Mouse (Mus musculus) midbrain, embryonic 10.5 days (tissue): ENCODE results near the gene Rnls. TPM values are rescaled to one million over a fixed set of nuclear protein-coding genes. Genes with fewer than 3 reads are reported as not detected.

Source experiments
- DNase-seq: peaks from one replicate; pipeline ENCODE4 v3.0.0-alpha.2; 2017; ENCODE audit warnings: low spot score
- H3K27ac ChIP-seq: fragments of 300-500 bp; sonication (generic); replicated peaks from 2 replicates; pipeline ENCODE4 v1.5.1; 2016; ENCODE audit warnings: mild to moderate bottlenecking
- H3K27me3 ChIP-seq: fragments of 300-500 bp; sonication (generic); 2 replicates; pipeline ENCODE4 v1.6.1; 2016; ENCODE audit warnings: low read depth, mild to moderate bottlenecking; ENCODE audit not compliant: poor library complexity, severe bottlenecking
- H3K36me3 ChIP-seq: fragments of 300-500 bp; sonication (generic); 2 replicates; pipeline ENCODE4 v1.6.1; 2016; ENCODE audit warnings: mild to moderate bottlenecking, moderate library complexity
- H3K4me1 ChIP-seq: fragments of 300-500 bp; sonication (generic); 2 replicates; pipeline ENCODE4 v1.6.1; 2016
- H3K4me3 ChIP-seq: fragments of 300-500 bp; sonication (generic); 2 replicates; pipeline ENCODE4 v1.5.1; 2016; ENCODE audit warnings: mild to moderate bottlenecking, moderate library complexity
- H3K9me3 ChIP-seq: fragments of 300-500 bp; sonication (generic); replicated peaks from 2 replicates; pipeline ENCODE4 v1.6.1; 2016; ENCODE audit warnings: mild to moderate bottlenecking
- WGBS: fragments of 180-500 bp; shearing (Covaris S2); methylation state at CpG from one replicate; pipeline ENCODE4 v1.1.7; 2016; 5-methylcytosine and 5-hydroxymethylcytosine counted together
- polyA plus RNA-seq: library from polyadenylated mRNA; unstranded; fragments of >200 nt; fragmentation: Nextera tagmentation; extraction: Ambion mirVana; gene quantifications from 2 replicates; pipeline ENCODE4 v1.2.1, GENCODE M21; 2016

The Rnls gene
- polyA plus RNA-seq, 1 experiment from 2014 or later = 6.8 TPM

GRCm38 (mm10) chr19:33252226-33252625 lies 139.9 kb downstream of the Rnls start:
- DNase-seq = no peak
- no peaks in the 10 kb centered on the region for H3K27me3 ChIP-seq
- WGBS = 87% methylated on average over 5 of the region's 5 CpGs
- no peaks in the 10 kb centered on the region for H3K36me3 ChIP-seq
- no peaks in the 10 kb centered on the region for H3K9me3 ChIP-seq
- no peak overlapping the region for H3K27ac ChIP-seq
- no peak overlapping the region for H3K4me3 ChIP-seq
- no peaks in the 10 kb centered on the region for H3K4me1 ChIP-seq

- Histone ChIP-seq H3K36me3 (no peaks in the 10 kb centered on the region), H3K4me1 (no peaks in the 10 kb centered on the region), H3K27me3 (no peaks in the 10 kb centered on the region), H3K9me3 (0 out of 2 replicates have a peak, but pooled peaks cover 3% of the 10 kb centered on the region), H3K4me3 (no peak overlapping the region), H3K27ac (no peak overlapping the region)
- 81% methylated on average over 2 of the region's 2 CpGs for WGBS
- DNase-seq = no peak
Observed at GRCm38 (mm10) chr19:33244196-33244595, 147.9 kb downstream of the Rnls start.

GRCm38 (mm10) chr19:33240386-33240785 lies 151.7 kb downstream of the Rnls start:
- Histone ChIP-seq H3K9me3 (0 out of 2 replicates have a peak, but pooled peaks cover 3% of the 10 kb centered on the region), H3K36me3 (no peaks in the 10 kb centered on the region), H3K27ac (no peak overlapping the region), H3K4me1 (no peaks in the 10 kb centered on the region), H3K4me3 (no peak overlapping the region), H3K27me3 (no peaks in the 10 kb centered on the region)
- no peak for DNase-seq
- WGBS = 86% methylated on average over 2 of the region's 2 CpGs

GRCm38 (mm10) chr19:33232902-33233301 lies 159.2 kb downstream of the Rnls start:
- Histone ChIP-seq H3K27me3 (no peaks in the 10 kb centered on the region), H3K36me3 (no peaks in the 10 kb centered on the region), H3K4me1 (peaks cover 4% of the 10 kb centered on the region; the same call in 1 of the 2 replicates), H3K9me3 (no peaks in the 10 kb centered on the region), H3K27ac (no peak overlapping the region), H3K4me3 (no peak overlapping the region)
- WGBS = 85% methylated on average over 3 of the region's 3 CpGs
- DNase-seq = no peak

- H3K27ac ChIP-seq = no peak overlapping the region
Observed at GRCm38 (mm10) chr19:33231303-33231702, 160.8 kb downstream of the Rnls start.

GRCm38 (mm10) chr19:33227004-33227403 lies 165.1 kb downstream of the Rnls start:
- Histone ChIP-seq H3K4me3 (no peak overlapping the region), H3K36me3 (no peaks in the 10 kb centered on the region), H3K4me1 (peaks cover 36% of the 10 kb centered on the region), H3K27ac (no peak overlapping the region), H3K9me3 (no peaks in the 10 kb centered on the region), H3K27me3 (no peaks in the 10 kb centered on the region)
- WGBS = 5% methylated on average over 3 of the region's 3 CpGs
- DNase-seq = peak; percentile 73

More at GRCm38 (mm10) chr19:33231303-33231702, 160.8 kb downstream of the Rnls start:
- Histone ChIP-seq H3K4me1 (peaks cover 4% of the 10 kb centered on the region; the same call in 1 of the 2 replicates), H3K4me3 (no peak overlapping the region), H3K36me3 (no peaks in the 10 kb centered on the region), H3K27me3 (no peaks in the 10 kb centered on the region), H3K9me3 (no peaks in the 10 kb centered on the region)
- DNase-seq = no peak
- 59% methylated on average over 6 of the region's 6 CpGs for WGBS

- H3K9me3 ChIP-seq = no peaks in the 10 kb centered on the region
- WGBS = 68% methylated on average over 5 of the region's 5 CpGs
- no peak for DNase-seq
Observed at GRCm38 (mm10) chr19:33225858-33226705, 166.0 kb downstream of the Rnls start.

GRCm38 (mm10) chr19:33225002-33225376 lies 167.1 kb downstream of the Rnls start:
- Histone ChIP-seq H3K4me3 (no peak overlapping the region), H3K27me3 (no peaks in the 10 kb centered on the region; the same call in 1 of the 2 replicates), H3K4me1 (peaks cover 35% of the 10 kb centered on the region), H3K36me3 (no peaks in the 10 kb centered on the region), H3K9me3 (no peaks in the 10 kb centered on the region), H3K27ac (no peak overlapping the region)
- 92% methylated on average over 9 of the region's 9 CpGs for WGBS
- DNase-seq = no peak

More at GRCm38 (mm10) chr19:33225858-33226705, 166.0 kb downstream of the Rnls start:
- Histone ChIP-seq H3K4me3 (no peak overlapping the region), H3K36me3 (no peaks in the 10 kb centered on the region), H3K4me1 (peaks cover 36% of the 10 kb centered on the region), H3K27ac (no peak overlapping the region), H3K27me3 (no peaks in the 10 kb centered on the region; the same call in 1 of the 2 replicates)

- H3K4me3 ChIP-seq = no peak overlapping the region
- WGBS = 44% methylated on average over 8 of the region's 8 CpGs
- H3K27ac ChIP-seq = no peak overlapping the region
- no peaks in the 10 kb centered on the region; the same call in 1 of the 2 replicates for H3K27me3 ChIP-seq
- peaks cover 35% of the 10 kb centered on the region for H3K4me1 ChIP-seq
- no peaks in the 10 kb centered on the region for H3K9me3 ChIP-seq
- peak; percentile 50 for DNase-seq
- H3K36me3 ChIP-seq = no peaks in the 10 kb centered on the region
Observed at GRCm38 (mm10) chr19:33224181-33225001, 167.7 kb downstream of the Rnls start.

GRCm38 (mm10) chr19:33223766-33224165 lies 168.3 kb downstream of the Rnls start:
- 71% methylated on average over 5 of the region's 5 CpGs for WGBS
- Histone ChIP-seq H3K27me3 (no peaks in the 10 kb centered on the region; the same call in 1 of the 2 replicates), H3K36me3 (no peaks in the 10 kb centered on the region), H3K4me3 (no peak overlapping the region), H3K4me1 (peaks cover 35% of the 10 kb centered on the region), H3K27ac (no peak overlapping the region; the same call in 1 of the 2 replicates), H3K9me3 (no peaks in the 10 kb centered on the region)
- no peak for DNase-seq

GRCm38 (mm10) chr19:33223276-33223675 lies 168.8 kb downstream of the Rnls start:
- Histone ChIP-seq H3K27me3 (no peaks in the 10 kb centered on the region; the same call in 1 of the 2 replicates), H3K4me1 (peaks cover 35% of the 10 kb centered on the region), H3K36me3 (no peaks in the 10 kb centered on the region), H3K9me3 (no peaks in the 10 kb centered on the region), H3K27ac (peak overlapping the region; percentile 67; the same call in 1 of the 2 replicates), H3K4me3 (no peak overlapping the region)
- WGBS = 45% methylated on average over 6 of the region's 6 CpGs
- peak; percentile 19 for DNase-seq

GRCm38 (mm10) chr19:33222595-33223223 lies 169.4 kb downstream of the Rnls start:
- no peak overlapping the region for H3K4me3 ChIP-seq
- 40% methylated on average over 12 of the region's 12 CpGs for WGBS
- H3K27me3 ChIP-seq = no peaks in the 10 kb centered on the region; the same call in 1 of the 2 replicates
- peak; percentile 32 for DNase-seq
- H3K4me1 ChIP-seq = peaks cover 35% of the 10 kb centered on the region
- H3K9me3 ChIP-seq = no peaks in the 10 kb centered on the region
- H3K36me3 ChIP-seq = no peaks in the 10 kb centered on the region
- H3K27ac ChIP-seq = peak overlapping the region; percentile 67; the same call in 1 of the 2 replicates
